Comparison of ENCODE assay signal across 9 mouse cellular contexts in the genomic region with DNA sequence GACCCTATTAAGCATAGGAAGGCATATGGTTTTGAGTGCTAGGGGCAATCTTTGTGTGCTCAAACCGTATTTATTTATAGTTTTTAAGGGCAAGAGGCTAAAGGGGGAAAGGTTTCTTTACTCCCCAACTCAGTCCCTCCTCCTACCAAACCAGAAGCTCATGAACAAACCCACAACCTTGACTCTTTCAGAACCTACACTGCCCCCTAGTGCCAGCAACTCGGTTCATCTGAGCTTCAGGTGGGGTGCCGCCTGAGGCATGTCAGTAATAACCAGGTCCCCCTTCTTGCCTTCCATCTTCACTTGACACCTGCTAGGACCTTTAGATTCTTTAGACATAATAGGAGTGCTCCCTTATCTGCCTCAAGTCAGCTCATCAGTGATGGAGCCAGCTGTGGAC. TPM values are rescaled to one million over a fixed set of nuclear protein-coding genes. Genes with fewer than 3 reads are reported as not detected.
DNase-seq lines count a peak whose midpoint lies in the region; ATAC-seq and TF ChIP-seq lines count a peak whose summit lies in the region.
"Had no signal": no experiment of that assay in that cellular context is flagged by ENCODE, and none has a peak within 500 bp of the region (broad histone marks: within the 10 kb centered on the region; RNA-seq: fewer than 3 reads in every experiment).

No protein-coding gene starts in this region.

- no peak overlapping the region for H3K4me2 ChIP-seq in intestine, postnatal 0 days (replicated peaks; ENCODE audit: low read depth)
- H3K4me2 ChIP-seq in intestine, embryonic 16.5 days (ENCODE audit: low read depth, low read length): no peak overlapping the region
- H3K4me2 ChIP-seq: heart, embryonic 15.5 days had no signal

- H3K4me3 ChIP-seq in intestine, postnatal 0 days (ENCODE audit: low read depth, low read length): no peak overlapping the region
- no peak overlapping the region for H3K4me3 ChIP-seq in intestine, embryonic 16.5 days (ENCODE audit: low read length)
- H3K4me3 ChIP-seq: heart, embryonic 15.5 days had no signal

- H3K27ac ChIP-seq in intestine, postnatal 0 days (ENCODE audit: low read depth, low read length): no peak overlapping the region
- H3K27ac ChIP-seq in intestine, embryonic 16.5 days (ENCODE audit: low read length): no peak overlapping the region
- H3K27ac ChIP-seq: heart, embryonic 15.5 days had no signal

- no peaks in the 10 kb centered on the region for H3K9me3 ChIP-seq in intestine, postnatal 0 days (ENCODE audit: control insufficient read depth)
- no peaks in the 10 kb centered on the region for H3K9me3 ChIP-seq in intestine, embryonic 16.5 days (ENCODE audit: control insufficient read depth, low read length)
- H3K9me3 ChIP-seq: heart, embryonic 15.5 days had no signal

- H3K4me1 ChIP-seq in intestine, postnatal 0 days (replicated peaks; ENCODE audit: control insufficient read depth, insufficient read depth, low read length): no peaks in the 10 kb centered on the region
- H3K4me1 ChIP-seq in intestine, embryonic 16.5 days (ENCODE audit: control insufficient read depth, insufficient read depth, low read length): no peaks in the 10 kb centered on the region
- H3K4me1 ChIP-seq: heart, embryonic 15.5 days had no signal

- no peak overlapping the region for H3K9ac ChIP-seq in intestine, postnatal 0 days (ENCODE audit: low read depth, low read length)
- no peak overlapping the region for H3K9ac ChIP-seq in intestine, embryonic 16.5 days (ENCODE audit: low read depth, low read length)
- H3K9ac ChIP-seq: heart, embryonic 15.5 days had no signal

- peak; percentile 64 for TF ChIP-seq CTCF in intestine, postnatal 0 days (IDR thresholded peaks at IDR 0.05; ENCODE audit: low read depth)

- ATAC-seq in intestine, postnatal 0 days: no peak
- ATAC-seq in intestine, embryonic 16.5 days: no peak

- 25% methylated on average over 3 of the region's 3 CpGs for WGBS in intestine, postnatal 0 days
- WGBS in intestine, embryonic 16.5 days: 40% methylated on average over 3 of the region's 3 CpGs

- peak; percentile 32 to 66 for DNase-seq in CD8-positive naive resting alpha-beta T cell, adult 2 months (ENCODE audit: low read depth in 2 of 2, low spot score in 2 of 2)
- peak; percentile 36 to 51 for DNase-seq in adrenal gland, postnatal 36 days
- DNase-seq in lung, postnatal 25 days (ENCODE audit: low spot score): peak; percentile 34
- peak; percentile 39 to 41 for DNase-seq in urinary bladder, postnatal 36 days (ENCODE audit: low spot score in 2 of 2)
- no peak for DNase-seq in layer of hippocampus, adult 8-10 months (ENCODE audit: low spot score in 2 of 2)
- DNase-seq in retina, embryonic 14.5 days (ENCODE audit: low spot score): no peak

- no peaks in the 10 kb centered on the region for H3K36me3 ChIP-seq in intestine, postnatal 0 days (ENCODE audit: control insufficient read depth, insufficient read depth)
- H3K36me3 ChIP-seq in intestine, embryonic 16.5 days (ENCODE audit: control insufficient read depth, insufficient read depth, low read length): no peaks in the 10 kb centered on the region
- H3K36me3 ChIP-seq: heart, embryonic 15.5 days had no signal

- H3K27me3 ChIP-seq in intestine, postnatal 0 days (replicated peaks; ENCODE audit: control insufficient read depth, insufficient read depth, low read length): no peaks in the 10 kb centered on the region
- no peaks in the 10 kb centered on the region for H3K27me3 ChIP-seq in intestine, embryonic 16.5 days (replicated peaks; ENCODE audit: control insufficient read depth, insufficient read depth, low read length)
- H3K27me3 ChIP-seq: heart, embryonic 15.5 days had no signal

RNA-seq across cellular contexts. Expression of gene Tifab, which starts 12.5 kb away (rescaled TPM):
- polyA plus RNA-seq in intestine, postnatal 0 days (2015; fragmentation: Nextera tagmentation; extraction: Ambion mirVana): 3.3 and 3.4 TPM in 2 replicates
- polyA plus RNA-seq in intestine, embryonic 16.5 days (2015; fragmentation: Nextera tagmentation; extraction: Ambion mirVana): 4.8 and 4.9 TPM in 2 replicates
- 1 to 10 TPM; 1.4 to 1.7 TPM for total RNA-seq in adrenal gland, postnatal 36 days (2021)
- total RNA-seq in layer of hippocampus, adult 8-10 months (2022): 1 to 10 TPM; 1.6 to 7.4 (median 3.9) TPM

RNA-seq across cellular contexts. Expression of gene H2afy, which starts 55.1 kb away (rescaled TPM):
- 132 and 138 TPM in 2 replicates for polyA plus RNA-seq in intestine, postnatal 0 days (2015; fragmentation: Nextera tagmentation; extraction: Ambion mirVana)
- polyA plus RNA-seq in intestine, embryonic 16.5 days (2015; fragmentation: Nextera tagmentation; extraction: Ambion mirVana): 235 and 246 TPM in 2 replicates
- 100 to 1,000 TPM; 119 to 146 TPM for total RNA-seq in adrenal gland, postnatal 36 days (2021)
- total RNA-seq in layer of hippocampus, adult 8-10 months (2022): 100 to 1,000 TPM; 118 to 123 (median 120) TPM

Comparison
In these comparisons a context has a peak if more than half of its experiments do, and no peak if none do; other contexts are left out.
1. DNase-seq: peak in CD8-positive naive resting alpha-beta T cell, adult 2 months (2 of 2), adrenal gland, postnatal 36 days (2 of 2), lung, postnatal 25 days (single experiment) and urinary bladder, postnatal 36 days (2 of 2); none in layer of hippocampus, adult 8-10 months (0 of 2) and retina, embryonic 14.5 days (single experiment).